Mouse (Mus musculus): Measurements from ENCODE around the gene Arrdc5.

DNA sequence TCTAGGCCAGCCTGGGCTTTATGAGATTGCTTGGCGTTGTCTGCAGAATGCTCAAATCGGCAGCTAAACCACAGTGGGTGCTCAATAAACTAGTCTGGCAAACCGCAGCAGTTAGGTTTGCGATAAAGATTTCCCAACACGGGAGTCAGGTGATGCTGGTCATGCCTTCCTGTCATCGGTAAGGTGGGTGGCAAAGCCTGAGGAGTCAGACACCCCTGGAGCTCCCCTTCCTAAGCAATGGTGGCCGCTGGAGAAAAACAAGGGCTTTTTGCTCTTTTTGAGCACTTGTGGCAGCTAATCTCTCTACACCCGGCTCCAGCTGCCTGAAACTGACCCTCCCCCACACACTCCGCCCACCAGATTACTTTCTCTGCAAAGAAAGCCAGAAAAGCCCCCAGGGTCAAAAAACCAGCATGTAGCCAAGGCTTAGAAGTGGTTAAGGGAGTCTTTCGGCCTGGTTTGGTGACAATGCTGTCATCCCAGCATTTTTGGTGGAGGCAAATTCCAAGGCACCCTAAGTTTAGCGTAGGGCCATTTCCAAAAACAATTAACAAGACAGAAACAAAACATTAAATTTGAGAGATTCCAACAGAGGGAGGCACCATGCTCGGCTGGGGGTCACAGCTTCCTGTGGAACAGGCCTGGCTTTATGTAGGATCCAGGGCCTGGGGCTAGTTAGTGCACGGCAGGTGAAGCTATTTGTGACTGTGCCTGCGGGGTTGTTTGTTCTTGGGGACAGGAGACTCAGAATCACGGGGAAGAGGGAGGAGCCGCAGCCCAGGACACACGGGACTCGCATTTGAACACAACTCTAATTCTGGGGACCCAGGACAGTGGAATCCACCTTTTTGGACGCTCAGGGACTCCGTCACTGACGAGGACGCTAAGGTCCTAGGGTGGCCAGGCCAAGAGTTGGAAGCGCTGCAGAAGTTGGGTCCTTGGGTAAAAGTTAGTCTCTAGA, 10.4 kb downstream of the Arrdc5 start:
- TF ChIP-seq EP300 (IDR thresholded peaks at IDR 0.05; ENCODE audit: low read depth), result no peak
- no peak for TF ChIP-seq CTCF (IDR thresholded peaks at IDR 0.05; ENCODE audit: low read depth)
